Mouse (Mus musculus) ES-E14 (cell line): Measurements from ENCODE around the gene Klhl12.

Source experiments
- CHD2 ChIP-seq: IDR thresholded peaks from 2 replicates; pipeline ENCODE4 v1.6.1; 2014; ENCODE audit warnings: mild to moderate bottlenecking, low read depth, low read length, inconsistent platforms
- MAFK ChIP-seq: IDR thresholded peaks from 2 replicates; pipeline ENCODE4 v1.6.1; 2014; ENCODE audit warnings: mild to moderate bottlenecking, low read depth, low read length, inconsistent platforms; ENCODE audit not compliant: insufficient read depth
- ZNF384 ChIP-seq: IDR thresholded peaks from 2 replicates; pipeline ENCODE4 v1.6.1; 2012; ENCODE audit warnings: low read depth, low read length, inconsistent platforms

DNA sequence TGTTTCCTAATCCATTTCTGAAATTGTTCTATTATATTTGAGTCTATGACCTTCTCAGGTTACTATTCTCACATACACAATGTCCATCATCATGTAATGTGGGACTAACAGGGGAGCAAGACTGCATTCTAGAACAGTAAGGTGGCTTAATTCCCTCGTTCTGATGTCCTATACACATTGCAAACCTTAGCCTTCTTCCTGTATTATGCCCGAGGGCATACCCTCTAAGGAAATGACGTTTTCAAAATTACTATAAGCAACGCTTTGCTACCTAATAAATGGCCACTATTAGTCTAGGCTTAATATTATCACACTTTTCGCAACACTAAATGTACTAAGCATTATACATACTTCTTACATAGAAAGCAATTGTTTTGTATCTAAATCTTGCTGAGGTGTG is 38.6 kb downstream of the Klhl12 start:
- TF ChIP-seq CHD2, result no peak
- TF ChIP-seq ZNF384, result no peak
- no peak for TF ChIP-seq MAFK
